Mouse (Mus musculus): ENCODE measurements around the gene 1700080E11Rik. TPM values are rescaled to one million over a fixed set of nuclear protein-coding genes. Genes with fewer than 3 reads are reported as not detected.
A peak's percentile ranks its signal among the peaks of the same experiment; 100 is the strongest.
"Not testable (repeated sequence)": the region's sequence is repeated elsewhere in the genome, so short reads cannot be mapped to it uniquely, and the experiment has no call there.

The 1700080E11Rik gene
- total RNA-seq (2021) = not detected

- DNase-seq = no peak
Measured at GRCm38 (mm10) chr9:105144992-105145391, at the start of gene 1700080E11Rik. 1700080E11Rik (minus strand) TSS chr9:105145092.

GRCm38 (mm10) chr9:105186725-105187124, 41.8 kb upstream of the 1700080E11Rik start:
- DNase-seq = no peak

GRCm38 (mm10) chr9:105182392-105182791, 37.5 kb upstream of the 1700080E11Rik start:
- DNase-seq = no peak

GRCm38 (mm10) chr9:105139204-105139603, 5.7 kb downstream of the 1700080E11Rik start:
- DNase-seq = no peak

GRCm38 (mm10) chr9:105136404-105136803, 8.5 kb downstream of the 1700080E11Rik start:
- DNase-seq = no peak

GRCm38 (mm10) chr9:105134536-105134935, 10.4 kb downstream of the 1700080E11Rik start:
- no peak for DNase-seq

- no peak for DNase-seq
Measured at GRCm38 (mm10) chr9:105132002-105132367, 12.9 kb downstream of the 1700080E11Rik start.

GRCm38 (mm10) chr9:105131253-105132001, 13.5 kb downstream of the 1700080E11Rik start, which contains the start of gene Nudt16:
Nudt16 (minus strand) TSS chr9:105131824.
- peak; percentile 89 for DNase-seq

GRCm38 (mm10) chr9:105130331-105130730, 14.6 kb downstream of the 1700080E11Rik start:
- no peak for DNase-seq

GRCm38 (mm10) chr9:105125206-105125605, 19.7 kb downstream of the 1700080E11Rik start:
- not testable (repeated sequence) for DNase-seq

- no peak for DNase-seq
Measured at GRCm38 (mm10) chr9:105103893-105104292, 41.0 kb downstream of the 1700080E11Rik start.

- no peak for DNase-seq
Measured at GRCm38 (mm10) chr9:105101911-105102310, 43.0 kb downstream of the 1700080E11Rik start.

GRCm38 (mm10) chr9:105100807-105101570, 43.9 kb downstream of the 1700080E11Rik start:
- DNase-seq = no peak

Other genes starting within 250 kb of the 1700080E11Rik start
- gene Mrpl3, start 91.9 kb downstream of the 1700080E11Rik start, total RNA-seq (2021) = 100 to 1,000 TPM; 138 to 146 TPM
- gene Nudt16, start 13.3 kb downstream of the 1700080E11Rik start, total RNA-seq (2021) = 1 to 10 TPM; 6.0 to 7.2 TPM